In genomic region chr8:79518966-79519365, GRCm38 (mm10) we compare ENCODE assay signal across 22 mouse cellular contexts.
A peak's percentile ranks its signal among the peaks of the same experiment; 100 is the strongest.
DNase-seq lines count a peak whose midpoint lies in the region; ATAC-seq and TF ChIP-seq lines count a peak whose summit lies in the region.
"Had no signal": no experiment of that assay in that cellular context is flagged by ENCODE, and none has a peak within 500 bp of the region (broad histone marks: within the 10 kb centered on the region; RNA-seq: fewer than 3 reads in every experiment).

No protein-coding gene starts in this region.

- DNase-seq in intestine, embryonic 14.5 days (ENCODE audit: low spot score) = no peak
- DNase-seq in kidney, postnatal 4 days = peak; percentile 55 to 58
- no peak for DNase-seq in kidney, adult 18-20 months
- peak; percentile 39 for DNase-seq in gastrocnemius, adult 2 months
- peak; percentile 24 for DNase-seq in gastrocnemius, postnatal 14 days
- DNase-seq: cerebellum, adult 11 months; cerebellum, adult 9-11 months; forebrain, postnatal 0 days; heart, postnatal 4 days; liver, postnatal 0 days; thymus, adult 2 months; thymus, postnatal 4 days had no signal

- H3K27me3 ChIP-seq in intestine, embryonic 14.5 days (replicated peaks; ENCODE audit: control insufficient read depth, insufficient read depth, low read length) = no peaks in the 10 kb centered on the region
- no peaks in the 10 kb centered on the region for H3K27me3 ChIP-seq in intestine, embryonic 15.5 days (replicated peaks)
- no peaks in the 10 kb centered on the region for H3K27me3 ChIP-seq in heart, embryonic 11.5 days (ENCODE audit: control insufficient read depth, insufficient read depth, low read length)

- H3K9ac ChIP-seq in intestine, embryonic 14.5 days (ENCODE audit: low read length) = no peak overlapping the region
- H3K9ac ChIP-seq in intestine, embryonic 15.5 days = no peak overlapping the region
- H3K9ac ChIP-seq in heart, embryonic 11.5 days (ENCODE audit: low read depth, low read length) = no peak overlapping the region
- H3K9ac ChIP-seq: forebrain, postnatal 0 days; hindbrain, embryonic 14.5 days; liver, postnatal 0 days had no signal

- H3K9me3 ChIP-seq in intestine, embryonic 14.5 days (ENCODE audit: control insufficient read depth, low read length) = no peaks in the 10 kb centered on the region
- H3K9me3 ChIP-seq in intestine, embryonic 15.5 days = no peaks in the 10 kb centered on the region
- no peaks in the 10 kb centered on the region for H3K9me3 ChIP-seq in heart, embryonic 11.5 days (replicated peaks; ENCODE audit: control insufficient read depth, low read length)
- H3K9me3 ChIP-seq: limb, embryonic 10.5 days had no signal

- no peak overlapping the region for H3K4me3 ChIP-seq in intestine, embryonic 14.5 days (ENCODE audit: low read depth, low read length)
- H3K4me3 ChIP-seq in intestine, embryonic 15.5 days (replicated peaks) = no peak overlapping the region
- no peak overlapping the region for H3K4me3 ChIP-seq in gastrocnemius, adult 2 months
- H3K4me3 ChIP-seq in heart, embryonic 11.5 days (ENCODE audit: low read depth, low read length) = no peak overlapping the region
- H3K4me3 ChIP-seq: limb, embryonic 10.5 days had no signal

- no peaks in the 10 kb centered on the region for H3K4me1 ChIP-seq in intestine, embryonic 14.5 days (replicated peaks; ENCODE audit: control insufficient read depth, insufficient read depth, low read length)
- H3K4me1 ChIP-seq in intestine, embryonic 15.5 days (replicated peaks) = no peaks in the 10 kb centered on the region
- no peaks in the 10 kb centered on the region for H3K4me1 ChIP-seq in heart, embryonic 11.5 days (ENCODE audit: control insufficient read depth, insufficient read depth, low read length)

- no peaks in the 10 kb centered on the region for H3K36me3 ChIP-seq in intestine, embryonic 14.5 days (ENCODE audit: control insufficient read depth, insufficient read depth, low read length)
- no peaks in the 10 kb centered on the region for H3K36me3 ChIP-seq in intestine, embryonic 15.5 days
- no peaks in the 10 kb centered on the region for H3K36me3 ChIP-seq in heart, embryonic 11.5 days (ENCODE audit: control insufficient read depth, insufficient read depth, low read length)
- H3K36me3 ChIP-seq: limb, embryonic 10.5 days had no signal

- intact Hi-C loops in gastrocnemius, adult 2 months (cut with DNase I) = no loop called here
- intact Hi-C loops in gastrocnemius, postnatal 14 days (cut with DNase I; ENCODE audit: low total_unique reads) = no loop called here

- TF ChIP-seq CTCF in gastrocnemius, adult 2 months (IDR thresholded peaks at IDR 0.05) = no peak

- 0 out of 2 replicates have a peak overlapping the region, but pooled peaks have one; percentile 16 for H3K27ac ChIP-seq in intestine, embryonic 14.5 days (ENCODE audit: low read depth)
- H3K27ac ChIP-seq in intestine, embryonic 15.5 days = no peak overlapping the region
- no peak overlapping the region for H3K27ac ChIP-seq in gastrocnemius, adult 2 months
- H3K27ac ChIP-seq in heart, embryonic 11.5 days (ENCODE audit: low read depth, low read length) = no peak overlapping the region
- H3K27ac ChIP-seq: hindbrain, embryonic 14.5 days; limb, embryonic 10.5 days; macrophage; stomach, postnatal 0 days had no signal

- no peak for ATAC-seq in intestine, embryonic 14.5 days (replicated peaks; ENCODE audit: low FRiP score, low TSS enrichment, low read depth)
- ATAC-seq in intestine, embryonic 15.5 days = no peak
- ATAC-seq in heart, embryonic 11.5 days (replicated peaks; ENCODE audit: insufficient number of reproducible peaks, low FRiP score, low TSS enrichment) = no peak
- ATAC-seq: activated CD4-positive, CD25-positive, alpha-beta regulatory T cell, adult 4 months; forebrain, postnatal 0 days; inflammation-experienced regulatory T-cells, adult 6 months; liver, postnatal 0 days; lung, postnatal 0 days had no signal

- 40% methylated on average over 4 of the region's 4 CpGs for WGBS in intestine, embryonic 14.5 days
- WGBS in intestine, embryonic 15.5 days = 38% methylated on average over 4 of the region's 4 CpGs
- WGBS in heart, embryonic 11.5 days (ENCODE audit: insufficient replicate concordance) = 84% methylated on average over 4 of the region's 4 CpGs

- no peak overlapping the region for H3K4me2 ChIP-seq in intestine, embryonic 14.5 days (ENCODE audit: low read length)
- no peak overlapping the region for H3K4me2 ChIP-seq in intestine, embryonic 15.5 days (replicated peaks)
- no peak overlapping the region for H3K4me2 ChIP-seq in heart, embryonic 11.5 days
- H3K4me2 ChIP-seq: hindbrain, embryonic 14.5 days; liver, embryonic 11.5 days had no signal

Comparison
In these comparisons a context has a peak if more than half of its experiments do, and no peak if none do; other contexts are left out.
1. DNase-seq: peak in kidney, postnatal 4 days (2 of 2), gastrocnemius, adult 2 months (single experiment) and gastrocnemius, postnatal 14 days (single experiment); none in intestine, embryonic 14.5 days (single experiment) and kidney, adult 18-20 months (single experiment).